Mouse (Mus musculus) lung, adult 2 months (tissue): ENCODE results near the gene Prr14l.

ENCODE experiments used
- CTCF ChIP-seq: fragments of 200-500 bp; IDR thresholded peaks from 2 replicates; pipeline ENCODE4 v1.5.1; 2011; ENCODE audit warnings: mild to moderate bottlenecking, low read length, control low read depth; ENCODE audit not compliant: insufficient read depth
- POLR2A ChIP-seq: fragments of 200-500 bp; IDR thresholded peaks from 2 replicates; pipeline ENCODE4 v1.6.1; 2011; ENCODE audit warnings: low read depth, mild to moderate bottlenecking, control low read depth, low read length, borderline replicate concordance; ENCODE audit errors: extremely low read depth

DNA sequence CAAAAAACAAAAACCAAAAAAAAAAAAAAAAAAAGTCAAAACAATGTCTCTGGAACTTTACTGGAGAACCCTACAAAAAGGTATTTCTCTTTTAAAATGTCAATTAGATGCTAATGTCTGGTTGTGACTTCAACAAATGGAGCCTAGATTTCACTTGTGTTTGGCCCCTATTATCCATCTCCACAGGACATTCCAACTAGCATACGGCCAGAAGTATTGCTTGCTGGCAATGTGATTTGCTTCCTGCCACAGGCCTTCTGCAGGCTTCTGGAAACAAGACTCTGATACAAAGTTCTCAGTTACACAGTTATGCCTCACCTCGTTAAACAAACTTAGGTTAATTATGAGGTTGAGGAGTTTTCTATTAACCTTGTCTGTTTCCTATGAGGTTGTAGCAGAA is 81.7 kb downstream of the Prr14l start:
- no peak for TF ChIP-seq CTCF
- no peak for TF ChIP-seq POLR2A
